Mouse (Mus musculus) ES-Bruce4 (cell line): ENCODE measurements at regions not wholly inside any gene's neighbourhood (a gene's known extent, or its start where the extent isn't known, plus 50 kb on each side); places are given as distances from the start of the nearest gene placed in this dataset.

ENCODE experiments used
- CTCF ChIP-seq: IDR thresholded peaks from one replicate; pipeline ENCODE4 v1.8.1; 2011; ENCODE audit warnings: low read depth, low read length
- POLR2A ChIP-seq: IDR thresholded peaks from one replicate; pipeline ENCODE4 v1.8.1; 2011; ENCODE audit warnings: low read length; ENCODE audit not compliant: insufficient read depth

GRCm38 (mm10) chr1:125298520-125299090, 136.9 kb downstream of the Actr3 start:
- no peak for TF ChIP-seq CTCF
- TF ChIP-seq POLR2A = no peak
